Mouse (Mus musculus): ENCODE measurements around the gene Olfr1055. TPM values are rescaled to one million over a fixed set of nuclear protein-coding genes. Genes with fewer than 3 reads are reported as not detected.
"Not testable (repeated sequence)": the region's sequence is repeated elsewhere in the genome, so short reads cannot be mapped to it uniquely, and the experiment has no call there.

Gene Olfr1055
- polyA plus RNA-seq (2016; fragmentation: Nextera tagmentation; extraction: Ambion mirVana): not detected in 2 replicates

GRCm38 (mm10) chr2:86350184-86350583, at the start of gene Olfr1055:
Olfr1055 (minus strand) TSS chr2:86350284.
- Histone ChIP-seq H3K27ac (replicated peaks) (no peak within 1 kb of the TSS), H3K4me3 (no peak within 1 kb of the TSS), H3K9me3 (no peaks in the 10 kb centered on the region), H3K36me3 (replicated peaks) (no peaks in the 10 kb centered on the region), H3K4me1 (no peaks in the 10 kb centered on the region), H3K27me3 (replicated peaks; ENCODE audit: low read depth, poor library complexity, severe bottlenecking) (no peaks in the 10 kb centered on the region)
- DNase-seq (ENCODE audit: low spot score): no peak
- 91% methylated on average over 5 of the region's 5 CpGs for WGBS

GRCm38 (mm10) chr2:86395114-86395513, 45.0 kb upstream of the Olfr1055 start:
- Histone ChIP-seq H3K36me3 (replicated peaks) (no peaks in the 10 kb centered on the region), H3K9me3 (no peaks in the 10 kb centered on the region), H3K4me3 (no peak overlapping the region), H3K4me1 (no peaks in the 10 kb centered on the region), H3K27ac (replicated peaks) (no peak overlapping the region), H3K27me3 (replicated peaks; ENCODE audit: low read depth, poor library complexity, severe bottlenecking) (no peaks in the 10 kb centered on the region)
- no peak for DNase-seq (ENCODE audit: low spot score)
- WGBS: 95% methylated on average over 2 of the region's 2 CpGs

DNA sequence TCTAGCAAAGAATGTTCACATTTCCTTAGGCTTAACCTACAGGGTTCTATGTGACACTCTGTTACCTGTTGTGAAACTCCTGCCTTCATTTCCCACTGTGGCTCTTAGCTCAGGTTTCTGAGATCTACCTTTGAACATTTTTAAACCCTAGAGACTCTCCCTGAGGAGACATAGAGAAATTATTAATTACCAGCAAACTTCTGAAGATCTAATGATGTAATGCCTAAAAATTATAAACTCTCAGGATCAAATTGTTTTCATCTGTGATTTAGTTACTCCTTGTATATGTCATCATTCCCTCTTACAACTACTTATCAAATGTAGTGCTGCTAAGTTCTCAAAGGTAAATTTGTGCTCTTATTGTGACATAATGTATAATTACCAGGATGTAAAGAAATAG, 38.4 kb upstream of the Olfr1055 start, which contains the start of gene Olfr1058:
Olfr1058 (minus strand) TSS at position 101 of the 400 bp plus-strand sequence.
- H3K4me1 ChIP-seq; H3K27ac ChIP-seq (replicated peaks); H3K36me3 ChIP-seq (replicated peaks); H3K9me3 ChIP-seq; H3K27me3 ChIP-seq (replicated peaks; ENCODE audit: low read depth, poor library complexity, severe bottlenecking); H3K4me3 ChIP-seq; DNase-seq (ENCODE audit: low spot score): not testable (repeated sequence)

- H3K9me3 ChIP-seq: no peaks in the 10 kb centered on the region
- no peaks in the 10 kb centered on the region for H3K36me3 ChIP-seq (replicated peaks)
- no peaks in the 10 kb centered on the region for H3K4me1 ChIP-seq
- no peak within 1 kb of the TSS for H3K4me3 ChIP-seq
- no peak for DNase-seq (ENCODE audit: low spot score)
- H3K27me3 ChIP-seq (replicated peaks; ENCODE audit: low read depth, poor library complexity, severe bottlenecking): no peaks in the 10 kb centered on the region
- H3K27ac ChIP-seq (replicated peaks): no peak within 1 kb of the TSS
These were observed 28.2 kb upstream of the Olfr1055 start, which contains the start of gene Olfr1057 for GRCm38 (mm10) chr2:86378293-86378692. Olfr1057 (minus strand) TSS chr2:86378393.

GRCm38 (mm10) chr2:86366342-86366741, 16.3 kb upstream of the Olfr1055 start:
- H3K27ac ChIP-seq (replicated peaks); H3K4me3 ChIP-seq; DNase-seq (ENCODE audit: low spot score); H3K4me1 ChIP-seq; H3K9me3 ChIP-seq; H3K36me3 ChIP-seq (replicated peaks); H3K27me3 ChIP-seq (replicated peaks; ENCODE audit: low read depth, poor library complexity, severe bottlenecking): not testable (repeated sequence)
- 56% methylated on average over 3 of the region's 6 CpGs for WGBS

- Histone ChIP-seq H3K4me1 (no peaks in the 10 kb centered on the region), H3K27me3 (replicated peaks; ENCODE audit: low read depth, poor library complexity, severe bottlenecking) (no peaks in the 10 kb centered on the region), H3K9me3 (no peaks in the 10 kb centered on the region), H3K4me3 (no peak within 1 kb of the TSS), H3K36me3 (replicated peaks) (no peaks in the 10 kb centered on the region), H3K27ac (replicated peaks) (no peak within 1 kb of the TSS)
- no peak for DNase-seq (ENCODE audit: low spot score)
These were observed 12.3 kb upstream of the Olfr1055 start, which contains the start of gene Olfr1056 for GRCm38 (mm10) chr2:86362369-86362768. Olfr1056 (minus strand) TSS chr2:86362469.

DNA sequence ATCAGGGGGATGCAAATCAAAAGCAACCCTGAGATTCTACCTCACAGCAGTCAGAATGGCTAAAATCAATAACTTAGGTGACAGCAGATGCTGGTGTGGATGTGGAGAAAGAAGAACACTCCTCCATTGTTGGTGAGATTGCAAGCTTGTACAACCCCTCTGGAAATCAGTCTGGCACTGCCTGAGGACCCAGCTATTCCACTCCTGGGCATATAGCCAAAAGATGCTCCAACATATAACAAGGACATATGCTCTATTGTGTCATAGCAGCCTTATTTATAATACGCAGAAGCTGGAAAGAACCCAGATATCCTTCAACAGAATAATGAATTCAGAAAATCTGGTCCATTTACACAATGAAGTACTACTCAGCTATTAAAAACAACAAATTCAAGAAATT, 1.7 kb upstream of the Olfr1055 start:
- H3K9me3 ChIP-seq; H3K4me1 ChIP-seq; H3K27me3 ChIP-seq (replicated peaks; ENCODE audit: low read depth, poor library complexity, severe bottlenecking); H3K36me3 ChIP-seq (replicated peaks); H3K27ac ChIP-seq (replicated peaks); DNase-seq (ENCODE audit: low spot score); H3K4me3 ChIP-seq: not testable (repeated sequence)
- 96% methylated on average over 1 of the region's 1 CpGs for WGBS

GRCm38 (mm10) chr2:86335333-86335732, 14.8 kb downstream of the Olfr1055 start, which contains the start of gene Olfr1054:
Olfr1054 (minus strand) TSS chr2:86335433.
- H3K27ac ChIP-seq (replicated peaks): no peak within 1 kb of the TSS
- DNase-seq (ENCODE audit: low spot score): no peak
- H3K27me3 ChIP-seq (replicated peaks; ENCODE audit: low read depth, poor library complexity, severe bottlenecking): no peaks in the 10 kb centered on the region
- H3K9me3 ChIP-seq: no peaks in the 10 kb centered on the region
- no peaks in the 10 kb centered on the region for H3K4me1 ChIP-seq
- H3K36me3 ChIP-seq (replicated peaks): no peaks in the 10 kb centered on the region
- H3K4me3 ChIP-seq: no peak within 1 kb of the TSS
- WGBS: 95% methylated on average over 3 of the region's 3 CpGs

GRCm38 (mm10) chr2:86315184-86315583, 34.9 kb downstream of the Olfr1055 start, which contains the start of gene Olfr1053:
Olfr1053 (minus strand) TSS chr2:86315284.
- 70% methylated on average over 3 of the region's 3 CpGs for WGBS
- H3K4me1 ChIP-seq: no peaks in the 10 kb centered on the region
- no peak for DNase-seq (ENCODE audit: low spot score)

More at GRCm38 (mm10) chr2:86315184-86315583, 34.9 kb downstream of the Olfr1055 start, which contains the start of gene Olfr1053:
- Histone ChIP-seq H3K4me3 (no peak within 1 kb of the TSS), H3K9me3 (no peaks in the 10 kb centered on the region), H3K27me3 (replicated peaks; ENCODE audit: low read depth, poor library complexity, severe bottlenecking) (no peaks in the 10 kb centered on the region), H3K27ac (replicated peaks) (no peak within 1 kb of the TSS), H3K36me3 (replicated peaks) (no peaks in the 10 kb centered on the region)

Other genes starting within 250 kb of the Olfr1055 start
- gene Olfr1039, start 214.4 kb downstream of the Olfr1055 start, polyA plus RNA-seq (2016; fragmentation: Nextera tagmentation; extraction: Ambion mirVana): not detected in 2 replicates
- gene Olfr1040, start 203.6 kb downstream of the Olfr1055 start, polyA plus RNA-seq (2016; fragmentation: Nextera tagmentation; extraction: Ambion mirVana): not detected in 2 replicates
- not detected in 2 replicates for gene Olfr1042, start 188.4 kb downstream of the Olfr1055 start, polyA plus RNA-seq (2016; fragmentation: Nextera tagmentation; extraction: Ambion mirVana)
- gene Olfr1043, start 182.8 kb downstream of the Olfr1055 start, polyA plus RNA-seq (2016; fragmentation: Nextera tagmentation; extraction: Ambion mirVana): not detected in 2 replicates
- gene Olfr1044, start 172.5 kb downstream of the Olfr1055 start, polyA plus RNA-seq (2016; fragmentation: Nextera tagmentation; extraction: Ambion mirVana): not detected in 2 replicates
- not detected in 2 replicates for gene Olfr52, start 164.6 kb downstream of the Olfr1055 start, polyA plus RNA-seq (2016; fragmentation: Nextera tagmentation; extraction: Ambion mirVana)
- not detected in 2 replicates for gene Olfr1045, start 147.3 kb downstream of the Olfr1055 start, polyA plus RNA-seq (2016; fragmentation: Nextera tagmentation; extraction: Ambion mirVana)
- gene Olfr1046, start 131.0 kb downstream of the Olfr1055 start, polyA plus RNA-seq (2016; fragmentation: Nextera tagmentation; extraction: Ambion mirVana): not detected in 2 replicates
- not detected in 2 replicates for gene Olfr1047, start 118.9 kb downstream of the Olfr1055 start, polyA plus RNA-seq (2016; fragmentation: Nextera tagmentation; extraction: Ambion mirVana)
- not detected in 2 replicates for gene Olfr1048, start 110.0 kb downstream of the Olfr1055 start, polyA plus RNA-seq (2016; fragmentation: Nextera tagmentation; extraction: Ambion mirVana)
- not detected in 2 replicates for gene Olfr1049, start 92.0 kb downstream of the Olfr1055 start, polyA plus RNA-seq (2016; fragmentation: Nextera tagmentation; extraction: Ambion mirVana)
- not detected in 2 replicates for gene Olfr1051, start 71.2 kb downstream of the Olfr1055 start, polyA plus RNA-seq (2016; fragmentation: Nextera tagmentation; extraction: Ambion mirVana)
- not detected in 2 replicates for gene Olfr1052, start 57.8 kb downstream of the Olfr1055 start, polyA plus RNA-seq (2016; fragmentation: Nextera tagmentation; extraction: Ambion mirVana)
- not detected in 2 replicates for gene Olfr1053, start 35.0 kb downstream of the Olfr1055 start, polyA plus RNA-seq (2016; fragmentation: Nextera tagmentation; extraction: Ambion mirVana)
- not detected in 2 replicates for gene Olfr1054, start 14.9 kb downstream of the Olfr1055 start, polyA plus RNA-seq (2016; fragmentation: Nextera tagmentation; extraction: Ambion mirVana)
- not detected in 2 replicates for gene Olfr1056, start 12.2 kb upstream of the Olfr1055 start, polyA plus RNA-seq (2016; fragmentation: Nextera tagmentation; extraction: Ambion mirVana)
- not detected in 2 replicates for gene Olfr1057, start 28.1 kb upstream of the Olfr1055 start, polyA plus RNA-seq (2016; fragmentation: Nextera tagmentation; extraction: Ambion mirVana)
- not detected in 2 replicates for gene Olfr1058, start 38.3 kb upstream of the Olfr1055 start, polyA plus RNA-seq (2016; fragmentation: Nextera tagmentation; extraction: Ambion mirVana)
- not detected in 2 replicates for gene Olfr1061, start 63.8 kb upstream of the Olfr1055 start, polyA plus RNA-seq (2016; fragmentation: Nextera tagmentation; extraction: Ambion mirVana)
- not detected in 2 replicates for gene Olfr1062, start 76.5 kb upstream of the Olfr1055 start, polyA plus RNA-seq (2016; fragmentation: Nextera tagmentation; extraction: Ambion mirVana)
- not detected in 2 replicates for gene Olfr1065, start 100.3 kb upstream of the Olfr1055 start, polyA plus RNA-seq (2016; fragmentation: Nextera tagmentation; extraction: Ambion mirVana)
- not detected in 2 replicates for gene Olfr1066, start 106.0 kb upstream of the Olfr1055 start, polyA plus RNA-seq (2016; fragmentation: Nextera tagmentation; extraction: Ambion mirVana)
- not detected in 2 replicates for gene Olfr228, start 137.1 kb upstream of the Olfr1055 start, polyA plus RNA-seq (2016; fragmentation: Nextera tagmentation; extraction: Ambion mirVana)
- gene Olfr1076, start 158.2 kb upstream of the Olfr1055 start, polyA plus RNA-seq (2016; fragmentation: Nextera tagmentation; extraction: Ambion mirVana): not detected in 2 replicates
- gene Olfr1079, start 192.2 kb upstream of the Olfr1055 start, polyA plus RNA-seq (2016; fragmentation: Nextera tagmentation; extraction: Ambion mirVana): not detected in 2 replicates
- gene Olfr1080, start 208.0 kb upstream of the Olfr1055 start, polyA plus RNA-seq (2016; fragmentation: Nextera tagmentation; extraction: Ambion mirVana): not detected in 2 replicates
- gene Olfr1082, start 248.7 kb upstream of the Olfr1055 start, polyA plus RNA-seq (2016; fragmentation: Nextera tagmentation; extraction: Ambion mirVana): not detected in 2 replicates

Data from embryonic facial prominence, embryonic 10.5 days (tissue).